Mouse (Mus musculus): ENCODE measurements around the gene 4930402H24Rik. TPM values are rescaled to one million over a fixed set of nuclear protein-coding genes. Genes with fewer than 3 reads are reported as not detected.
"Not testable (repeated sequence)": the region's sequence is repeated elsewhere in the genome, so short reads cannot be mapped to it uniquely, and the experiment has no call there.

The 4930402H24Rik gene
- polyA plus RNA-seq, 1 experiment from 2014 or later: 15.6 TPM

DNA sequence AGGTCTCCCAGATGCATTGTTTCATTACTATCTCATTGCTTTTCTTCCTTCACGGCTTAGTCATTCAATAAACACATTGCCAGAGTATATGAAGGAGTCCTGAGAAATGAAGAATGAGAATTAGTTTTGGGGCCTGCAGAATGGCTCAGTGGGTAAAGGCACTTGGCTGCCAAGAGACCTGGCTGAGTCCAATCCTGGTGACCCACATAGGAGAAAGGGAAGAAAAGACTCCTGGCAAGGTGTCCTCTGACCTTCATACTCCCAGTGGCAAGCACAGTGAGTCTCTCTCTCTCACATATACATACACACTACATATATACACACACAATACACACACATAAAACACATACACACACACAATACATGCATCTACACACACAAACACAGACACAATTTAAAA lies 68.1 kb downstream of the 4930402H24Rik start:
- WGBS: 59% methylated on average over 1 of the region's 1 CpGs
- no peak overlapping the region for H3K9ac ChIP-seq (replicated peaks; ENCODE audit: low read depth)

DNA sequence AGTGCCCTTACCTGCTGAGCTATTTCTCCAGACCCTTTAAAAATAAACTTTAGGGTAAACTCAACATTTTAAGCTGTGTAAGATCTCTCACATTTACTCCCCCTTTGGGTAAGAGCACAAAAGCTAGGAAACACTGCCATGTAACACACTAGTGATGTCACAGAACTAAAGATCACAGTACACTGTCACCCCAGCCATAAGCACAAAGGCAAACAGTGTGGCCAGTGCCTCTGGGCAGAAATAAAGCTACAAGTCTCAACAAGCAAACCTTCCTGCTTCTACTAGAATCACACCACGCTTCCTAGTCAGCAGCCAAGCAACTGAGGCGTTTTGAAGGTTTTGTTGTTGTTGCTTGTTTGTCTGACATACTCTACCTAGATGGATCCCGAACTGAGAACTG lies 72.5 kb downstream of the 4930402H24Rik start:
- H3K9ac ChIP-seq (replicated peaks; ENCODE audit: low read depth): no peak overlapping the region
- ATAC-seq: no peak

More for the DNA sequence above, 68.1 kb downstream of the 4930402H24Rik start:
- 0 out of 2 replicates have a peak overlapping the region, but pooled peaks have one; percentile 83 for H3K4me2 ChIP-seq (replicated peaks; ENCODE audit: low read depth, low read length)
- DNase-seq (ENCODE audit: low spot score): no peak
- H3K4me1 ChIP-seq (ENCODE audit: insufficient read depth, low read depth, low read length): no peaks in the 10 kb centered on the region
- H3K9me3 ChIP-seq (ENCODE audit: low read length): no peaks in the 10 kb centered on the region
- no peak for ATAC-seq
- H3K27me3 ChIP-seq (replicated peaks; ENCODE audit: insufficient read depth, low read length): no peaks in the 10 kb centered on the region
- H3K4me3 ChIP-seq (ENCODE audit: low read depth, low read length): no peak overlapping the region
- no peaks in the 10 kb centered on the region for H3K36me3 ChIP-seq (ENCODE audit: insufficient read depth, low read length)
- TF ChIP-seq EP300 (IDR thresholded peaks at IDR 0.05) (no peak), CTCF (IDR thresholded peaks at IDR 0.05) (no peak)
- no peak overlapping the region for H3K27ac ChIP-seq (ENCODE audit: low read length)

GRCm38 (mm10) chr2:130832582-130832981 lies 73.6 kb downstream of the 4930402H24Rik start:
- no peaks in the 10 kb centered on the region for H3K4me1 ChIP-seq (ENCODE audit: insufficient read depth, low read depth, low read length)
- H3K4me3 ChIP-seq (ENCODE audit: low read depth, low read length): no peak overlapping the region
- TF ChIP-seq CTCF (IDR thresholded peaks at IDR 0.05): no peak
- TF ChIP-seq EP300 (IDR thresholded peaks at IDR 0.05): no peak
- H3K9ac ChIP-seq (replicated peaks; ENCODE audit: low read depth): no peak overlapping the region
- H3K4me2 ChIP-seq (replicated peaks; ENCODE audit: low read depth, low read length): no peak overlapping the region
- ATAC-seq: no peak
- H3K36me3 ChIP-seq (ENCODE audit: insufficient read depth, low read length): no peaks in the 10 kb centered on the region
- H3K9me3 ChIP-seq (ENCODE audit: low read length): no peaks in the 10 kb centered on the region
- no peaks in the 10 kb centered on the region for H3K27me3 ChIP-seq (replicated peaks; ENCODE audit: insufficient read depth, low read length)
- 31% methylated on average over 1 of the region's 1 CpGs for WGBS
- peak; percentile 44 for DNase-seq (ENCODE audit: low spot score)
- no peak overlapping the region for H3K27ac ChIP-seq (ENCODE audit: low read length)

More for the DNA sequence above, 72.5 kb downstream of the 4930402H24Rik start:
- no peaks in the 10 kb centered on the region for H3K27me3 ChIP-seq (replicated peaks; ENCODE audit: insufficient read depth, low read length)
- no peak for DNase-seq (ENCODE audit: low spot score)
- no peaks in the 10 kb centered on the region for H3K4me1 ChIP-seq (ENCODE audit: insufficient read depth, low read depth, low read length)
- no peaks in the 10 kb centered on the region for H3K9me3 ChIP-seq (ENCODE audit: low read length)
- H3K36me3 ChIP-seq (ENCODE audit: insufficient read depth, low read length): no peaks in the 10 kb centered on the region
- WGBS: 65% methylated on average over 3 of the region's 3 CpGs
- no peak overlapping the region for H3K27ac ChIP-seq (ENCODE audit: low read length)
- H3K4me3 ChIP-seq (ENCODE audit: low read depth, low read length): no peak overlapping the region
- no peak for TF ChIP-seq CTCF (IDR thresholded peaks at IDR 0.05)
- no peak for TF ChIP-seq EP300 (IDR thresholded peaks at IDR 0.05)
- H3K4me2 ChIP-seq (replicated peaks; ENCODE audit: low read depth, low read length): no peak overlapping the region

GRCm38 (mm10) chr2:130832012-130832411 lies 74.2 kb downstream of the 4930402H24Rik start:
- Histone ChIP-seq H3K4me3 (ENCODE audit: low read depth, low read length) (no peak overlapping the region), H3K9ac (replicated peaks; ENCODE audit: low read depth) (no peak overlapping the region), H3K27ac (ENCODE audit: low read length) (no peak overlapping the region), H3K27me3 (replicated peaks; ENCODE audit: insufficient read depth, low read length) (no peaks in the 10 kb centered on the region), H3K36me3 (ENCODE audit: insufficient read depth, low read length) (no peaks in the 10 kb centered on the region), H3K9me3 (ENCODE audit: low read length) (no peaks in the 10 kb centered on the region), H3K4me2 (replicated peaks; ENCODE audit: low read depth, low read length) (no peak overlapping the region), H3K4me1 (ENCODE audit: insufficient read depth, low read depth, low read length) (no peaks in the 10 kb centered on the region)
- TF ChIP-seq CTCF (IDR thresholded peaks at IDR 0.05) (no peak), EP300 (IDR thresholded peaks at IDR 0.05) (no peak)
- 71% methylated on average over 2 of the region's 2 CpGs for WGBS
- no peak for DNase-seq (ENCODE audit: low spot score)
- no peak for ATAC-seq

GRCm38 (mm10) chr2:130830236-130830635 lies 76.0 kb downstream of the 4930402H24Rik start:
- ATAC-seq (no peak), DNase-seq (ENCODE audit: low spot score) (no peak)
- WGBS: 74% methylated on average over 3 of the region's 3 CpGs

DNA sequence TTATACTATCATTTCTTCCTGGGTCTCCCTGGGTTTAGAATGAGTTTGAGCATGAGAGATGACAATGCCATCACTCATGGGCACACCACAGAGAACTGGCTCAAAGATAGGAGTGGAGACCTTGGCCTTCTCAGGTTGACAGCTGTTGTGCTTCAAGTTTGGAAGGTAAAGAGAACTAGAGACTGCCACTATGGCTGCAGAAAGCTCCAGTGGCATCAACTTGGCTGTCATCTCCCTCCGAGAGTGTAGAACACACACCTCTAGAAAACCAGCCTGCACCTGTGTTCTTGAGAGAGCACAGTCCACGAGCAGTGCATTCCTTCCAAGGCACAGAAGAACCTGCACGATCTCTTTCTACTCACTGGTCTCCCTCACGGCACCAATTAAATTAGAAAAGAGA lies 76.7 kb downstream of the 4930402H24Rik start:
- no peaks in the 10 kb centered on the region for H3K27me3 ChIP-seq (replicated peaks; ENCODE audit: insufficient read depth, low read length)
- WGBS: 87% methylated on average over 4 of the region's 4 CpGs
- no peak for ATAC-seq
- H3K4me1 ChIP-seq (ENCODE audit: insufficient read depth, low read depth, low read length): no peaks in the 10 kb centered on the region
- H3K9ac ChIP-seq (replicated peaks; ENCODE audit: low read depth): no peak overlapping the region
- H3K9me3 ChIP-seq (ENCODE audit: low read length): no peaks in the 10 kb centered on the region
- no peak for DNase-seq (ENCODE audit: low spot score)
- no peak overlapping the region for H3K4me2 ChIP-seq (replicated peaks; ENCODE audit: low read depth, low read length)
- no peak overlapping the region for H3K27ac ChIP-seq (ENCODE audit: low read length)
- TF ChIP-seq EP300 (IDR thresholded peaks at IDR 0.05) (no peak), CTCF (IDR thresholded peaks at IDR 0.05) (no peak)
- no peaks in the 10 kb centered on the region for H3K36me3 ChIP-seq (ENCODE audit: insufficient read depth, low read length)
- H3K4me3 ChIP-seq (ENCODE audit: low read depth, low read length): no peak overlapping the region

More at GRCm38 (mm10) chr2:130830236-130830635, 76.0 kb downstream of the 4930402H24Rik start:
- no peaks in the 10 kb centered on the region for H3K9me3 ChIP-seq (ENCODE audit: low read length)
- H3K4me1 ChIP-seq (ENCODE audit: insufficient read depth, low read depth, low read length): no peaks in the 10 kb centered on the region
- no peak overlapping the region for H3K9ac ChIP-seq (replicated peaks; ENCODE audit: low read depth)
- no peaks in the 10 kb centered on the region for H3K27me3 ChIP-seq (replicated peaks; ENCODE audit: insufficient read depth, low read length)
- no peak overlapping the region for H3K27ac ChIP-seq (ENCODE audit: low read length)
- no peak for TF ChIP-seq EP300 (IDR thresholded peaks at IDR 0.05)
- no peak for TF ChIP-seq CTCF (IDR thresholded peaks at IDR 0.05)
- no peak overlapping the region for H3K4me3 ChIP-seq (ENCODE audit: low read depth, low read length)
- H3K36me3 ChIP-seq (ENCODE audit: insufficient read depth, low read length): no peaks in the 10 kb centered on the region
- no peak overlapping the region for H3K4me2 ChIP-seq (replicated peaks; ENCODE audit: low read depth, low read length)

DNA sequence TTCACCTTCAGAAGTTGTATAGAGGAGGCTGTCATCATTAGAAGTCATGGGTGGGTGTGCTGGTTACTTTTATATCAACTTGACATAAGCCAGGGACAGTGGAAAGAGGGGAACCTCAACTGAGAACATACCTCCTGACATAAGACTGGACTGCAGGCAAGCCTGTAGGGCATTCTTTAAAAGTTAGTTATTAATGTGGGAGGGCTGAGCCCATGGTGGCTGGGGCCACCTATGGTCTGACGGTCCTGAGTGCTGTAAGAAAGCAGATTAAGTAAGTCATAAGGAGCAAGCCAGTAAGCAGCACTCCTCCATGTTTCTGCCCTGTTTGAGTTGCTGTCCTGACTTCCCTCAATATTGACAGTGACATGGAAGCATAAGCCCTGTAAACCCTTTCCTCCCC lies 77.5 kb downstream of the 4930402H24Rik start:
- Histone ChIP-seq H3K9me3 (ENCODE audit: low read length) (no peaks in the 10 kb centered on the region), H3K4me2 (replicated peaks; ENCODE audit: low read depth, low read length) (no peak overlapping the region), H3K27me3 (replicated peaks; ENCODE audit: insufficient read depth, low read length) (no peaks in the 10 kb centered on the region), H3K27ac (ENCODE audit: low read length) (no peak overlapping the region), H3K4me3 (ENCODE audit: low read depth, low read length) (no peak overlapping the region), H3K36me3 (ENCODE audit: insufficient read depth, low read length) (no peaks in the 10 kb centered on the region), H3K4me1 (ENCODE audit: insufficient read depth, low read depth, low read length) (no peaks in the 10 kb centered on the region), H3K9ac (replicated peaks; ENCODE audit: low read depth) (no peak overlapping the region)
- no peak for TF ChIP-seq CTCF (IDR thresholded peaks at IDR 0.05)
- TF ChIP-seq EP300 (IDR thresholded peaks at IDR 0.05): no peak
- DNase-seq (ENCODE audit: low spot score) (no peak), ATAC-seq (no peak)
- WGBS: 89% methylated on average over 1 of the region's 1 CpGs

DNA sequence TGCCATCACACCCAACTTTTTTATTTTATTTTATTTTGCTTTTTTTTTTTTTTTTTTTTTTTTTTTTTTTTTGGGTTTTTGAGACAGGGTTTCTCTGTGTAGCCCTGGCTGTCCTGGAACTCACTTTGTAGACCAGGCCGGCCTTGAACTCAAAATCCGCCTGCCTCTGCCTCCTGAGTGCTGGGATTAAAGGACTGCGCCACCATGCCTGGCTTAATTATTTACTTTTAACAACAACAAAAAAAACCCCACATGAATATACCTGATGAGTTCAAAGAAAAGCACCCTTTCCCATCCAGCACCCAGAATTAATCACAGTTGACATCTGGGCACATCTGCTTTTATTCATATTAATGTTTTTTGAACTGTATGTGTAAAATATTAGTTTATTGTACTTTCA lies 78.1 kb downstream of the 4930402H24Rik start:
- not testable (repeated sequence) for H3K4me1 ChIP-seq (ENCODE audit: insufficient read depth, low read depth, low read length); H3K27me3 ChIP-seq (replicated peaks; ENCODE audit: insufficient read depth, low read length); H3K4me2 ChIP-seq (replicated peaks; ENCODE audit: low read depth, low read length); ATAC-seq; H3K27ac ChIP-seq (ENCODE audit: low read length); H3K4me3 ChIP-seq (ENCODE audit: low read depth, low read length); H3K36me3 ChIP-seq (ENCODE audit: insufficient read depth, low read length); H3K9me3 ChIP-seq (ENCODE audit: low read length); DNase-seq (ENCODE audit: low spot score); H3K9ac ChIP-seq (replicated peaks; ENCODE audit: low read depth)
- 94% methylated on average over 3 of the region's 3 CpGs for WGBS

Data from lung, postnatal 0 days (tissue).